Mouse (Mus musculus): ENCODE results near the gene Lrfn3. TPM values are rescaled to one million over a fixed set of nuclear protein-coding genes. Genes with fewer than 3 reads are reported as not detected.

The Lrfn3 gene
- 1.1 TPM for polyA plus RNA-seq (2014; fragmentation: Illumina TruSeq; extraction: RNeasy Lipid Tissue Mini Kit (QIAGEN cat#74804); ENCODE audit: low read depth, low replicate concordance)

DNA sequence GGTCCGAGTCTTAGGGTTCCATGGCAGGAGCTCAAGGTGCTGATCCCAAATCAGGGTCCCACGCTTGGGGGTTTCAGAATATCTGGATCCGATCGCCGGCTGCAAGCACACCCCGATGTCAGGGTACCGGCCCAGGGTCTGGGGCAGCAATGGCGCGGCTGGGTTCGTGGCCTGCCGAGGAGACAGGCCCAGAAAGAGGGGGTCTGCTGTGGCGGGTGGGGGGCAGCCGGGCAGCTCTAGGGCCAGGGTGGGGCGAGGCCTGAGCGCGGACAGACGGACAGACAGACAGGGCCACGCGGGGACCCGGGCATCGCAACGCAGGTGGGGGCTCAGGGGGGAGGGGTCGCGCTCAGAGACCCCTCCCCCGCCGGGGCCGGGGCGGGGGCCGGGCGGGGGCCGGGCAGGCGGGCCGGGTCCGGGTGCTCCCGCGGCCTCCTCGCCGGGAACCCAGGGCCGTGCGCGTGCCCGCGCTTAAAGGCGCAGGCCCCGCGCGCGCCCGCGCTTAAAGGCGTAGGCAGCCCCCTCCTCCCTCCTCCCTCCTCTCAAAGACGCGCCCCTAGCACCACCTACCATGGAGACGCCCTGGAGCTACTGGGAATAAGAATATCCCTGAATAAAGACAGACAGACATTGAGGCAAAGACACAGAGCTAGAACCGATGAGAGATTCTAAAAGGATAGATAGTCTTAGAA lies at the start of gene Lrfn3:
Gene Lrfn3 (minus strand): TSS at position 121 of the 692 bp plus-strand sequence.

GRCm38 (mm10) chr7:30323795-30324194 lies 38.8 kb downstream of the Lrfn3 start, which contains the start of gene Sdhaf1:
TSS of gene Sdhaf1 (minus strand) at chr7:30323895.

DNA sequence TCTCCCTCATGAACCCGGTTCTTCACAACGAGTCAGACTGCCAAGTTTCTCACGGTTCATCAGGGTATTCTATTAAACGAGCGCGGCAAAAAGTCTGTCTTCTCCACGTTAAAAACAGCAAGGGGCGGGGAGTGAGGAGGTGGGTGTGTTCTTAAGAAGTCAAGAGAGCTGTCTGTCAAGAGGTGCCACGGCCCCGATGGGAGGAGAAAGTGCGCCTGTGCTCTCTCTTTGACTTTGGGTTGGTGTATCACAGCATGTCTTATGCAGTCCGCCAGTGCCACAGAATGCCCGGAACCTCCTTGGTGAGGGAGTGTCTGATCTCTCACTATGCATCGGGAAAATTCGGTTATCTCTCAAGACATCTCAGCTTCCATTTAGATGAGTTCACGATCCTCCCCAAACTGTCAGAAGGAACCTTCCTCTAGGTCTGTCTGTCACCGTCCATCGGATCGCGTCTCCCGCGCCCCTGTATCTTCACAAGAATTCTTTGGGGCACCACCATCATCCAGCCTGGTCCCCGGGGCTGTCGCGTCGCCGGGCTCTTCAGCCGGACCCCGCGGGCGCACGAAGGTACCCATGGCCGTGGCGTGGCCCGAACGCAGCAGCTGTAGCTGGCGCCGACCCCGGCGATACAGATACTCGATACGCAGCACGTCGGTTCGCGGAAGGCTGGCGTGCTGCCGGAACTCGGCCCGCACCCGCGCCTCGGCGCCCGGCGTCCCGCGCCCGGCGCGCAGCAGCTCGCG lies 40.9 kb downstream of the Lrfn3 start, which contains the start of gene E130208F15Rik:
Gene E130208F15Rik (plus strand): TSS at position 202 of the 746 bp plus-strand sequence.

GRCm38 (mm10) chr7:30314721-30315155 lies 47.8 kb downstream of the Lrfn3 start, which contains the start of gene Syne4:
TSS of gene Syne4 (plus strand) at chr7:30314807.

DNA sequence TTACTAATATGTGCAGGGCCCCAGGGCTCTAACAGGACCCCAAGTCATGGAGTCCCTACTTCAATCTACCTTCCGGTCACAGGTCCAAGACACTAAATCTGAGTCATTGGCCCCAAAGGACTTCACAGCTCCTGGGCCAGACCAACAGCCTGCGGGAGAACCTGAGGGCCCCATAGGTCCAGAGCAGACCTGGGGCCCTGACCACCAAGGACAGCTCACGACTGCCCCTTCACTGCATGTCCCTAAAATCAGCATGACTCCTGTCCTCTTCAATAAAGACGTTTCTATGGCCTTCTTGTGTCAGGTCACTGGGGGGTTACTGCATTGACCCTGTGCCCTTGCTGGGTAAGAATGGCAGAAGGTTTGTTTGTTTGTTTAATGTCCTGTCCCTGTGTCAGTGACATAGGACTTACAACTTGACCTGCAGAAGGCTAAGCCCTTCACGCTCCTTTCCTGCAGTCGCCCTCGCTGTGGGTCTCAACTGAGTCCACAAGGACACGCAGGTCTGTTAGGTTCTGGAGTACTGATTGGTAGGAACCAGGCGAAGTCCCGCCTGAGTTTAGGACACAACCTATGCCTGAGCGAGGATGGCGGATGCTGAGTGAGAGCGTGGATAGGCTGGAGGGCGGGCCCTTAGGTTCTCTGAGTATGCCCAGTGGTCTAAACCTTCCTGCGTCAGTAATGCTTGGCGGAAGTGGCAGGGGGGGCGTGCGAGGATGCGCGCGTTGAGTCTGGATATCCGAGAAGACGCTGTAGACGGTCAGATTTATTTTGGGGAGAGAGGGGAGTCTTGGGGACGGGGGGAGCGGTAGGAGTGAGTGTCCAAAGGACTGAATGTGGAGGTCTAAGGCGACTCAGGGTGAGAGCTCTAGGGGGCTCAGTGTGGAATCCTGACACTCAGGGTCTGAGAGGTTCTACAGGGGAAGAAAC lies 54.2 kb downstream of the Lrfn3 start, which contains the start of gene Alkbh6:
Gene Alkbh6 (plus strand): TSS at position 642 of the 930 bp plus-strand sequence.

Other genes with a start within 250 kb of the Lrfn3 start
- 1.6 TPM for gene Zfp382, start 240.8 kb downstream of the Lrfn3 start, polyA plus RNA-seq (2014; fragmentation: Illumina TruSeq; extraction: RNeasy Lipid Tissue Mini Kit (QIAGEN cat#74804); ENCODE audit: low read depth, low replicate concordance)
- 26.8 TPM for gene Zfp146, start 193.0 kb downstream of the Lrfn3 start, polyA plus RNA-seq (2014; fragmentation: Illumina TruSeq; extraction: RNeasy Lipid Tissue Mini Kit (QIAGEN cat#74804); ENCODE audit: low read depth, low replicate concordance)
- 4,592 TPM for gene Cox7a1, start 178.6 kb downstream of the Lrfn3 start, polyA plus RNA-seq (2014; fragmentation: Illumina TruSeq; extraction: RNeasy Lipid Tissue Mini Kit (QIAGEN cat#74804); ENCODE audit: low read depth, low replicate concordance)
- gene Capns1, start 164.0 kb downstream of the Lrfn3 start, polyA plus RNA-seq (2014; fragmentation: Illumina TruSeq; extraction: RNeasy Lipid Tissue Mini Kit (QIAGEN cat#74804); ENCODE audit: low read depth, low replicate concordance): 372 TPM
- gene Polr2i, start 130.8 kb downstream of the Lrfn3 start, polyA plus RNA-seq (2014; fragmentation: Illumina TruSeq; extraction: RNeasy Lipid Tissue Mini Kit (QIAGEN cat#74804); ENCODE audit: low read depth, low replicate concordance): 59.9 TPM
- gene Tbcb, start 130.5 kb downstream of the Lrfn3 start, polyA plus RNA-seq (2014; fragmentation: Illumina TruSeq; extraction: RNeasy Lipid Tissue Mini Kit (QIAGEN cat#74804); ENCODE audit: low read depth, low replicate concordance): 58.8 TPM
- gene Ovol3, start 127.0 kb downstream of the Lrfn3 start, polyA plus RNA-seq (2014; fragmentation: Illumina TruSeq; extraction: RNeasy Lipid Tissue Mini Kit (QIAGEN cat#74804); ENCODE audit: low read depth, low replicate concordance): not detected
- not detected for gene Thap8, start 82.7 kb downstream of the Lrfn3 start, polyA plus RNA-seq (2014; fragmentation: Illumina TruSeq; extraction: RNeasy Lipid Tissue Mini Kit (QIAGEN cat#74804); ENCODE audit: low read depth, low replicate concordance)
- gene Wdr62, start 82.4 kb downstream of the Lrfn3 start, polyA plus RNA-seq (2014; fragmentation: Illumina TruSeq; extraction: RNeasy Lipid Tissue Mini Kit (QIAGEN cat#74804); ENCODE audit: low read depth, low replicate concordance): 2.4 TPM
- 11.7 TPM for gene Clip3, start 71.0 kb downstream of the Lrfn3 start, polyA plus RNA-seq (2014; fragmentation: Illumina TruSeq; extraction: RNeasy Lipid Tissue Mini Kit (QIAGEN cat#74804); ENCODE audit: low read depth, low replicate concordance)
- gene Alkbh6, start 54.1 kb downstream of the Lrfn3 start, polyA plus RNA-seq (2014; fragmentation: Illumina TruSeq; extraction: RNeasy Lipid Tissue Mini Kit (QIAGEN cat#74804); ENCODE audit: low read depth, low replicate concordance): 29.2 TPM
- 2.5 TPM for gene Syne4, start 48.0 kb downstream of the Lrfn3 start, polyA plus RNA-seq (2014; fragmentation: Illumina TruSeq; extraction: RNeasy Lipid Tissue Mini Kit (QIAGEN cat#74804); ENCODE audit: low read depth, low replicate concordance)
- gene E130208F15Rik, start 41.0 kb downstream of the Lrfn3 start, polyA plus RNA-seq (2014; fragmentation: Illumina TruSeq; extraction: RNeasy Lipid Tissue Mini Kit (QIAGEN cat#74804); ENCODE audit: low read depth, low replicate concordance): 0.42 TPM
- 14.0 TPM for gene Sdhaf1, start 38.9 kb downstream of the Lrfn3 start, polyA plus RNA-seq (2014; fragmentation: Illumina TruSeq; extraction: RNeasy Lipid Tissue Mini Kit (QIAGEN cat#74804); ENCODE audit: low read depth, low replicate concordance)
- gene Tyrobp, start 51.0 kb upstream of the Lrfn3 start, polyA plus RNA-seq (2014; fragmentation: Illumina TruSeq; extraction: RNeasy Lipid Tissue Mini Kit (QIAGEN cat#74804); ENCODE audit: low read depth, low replicate concordance): 38.2 TPM
- gene Hcst, start 57.1 kb upstream of the Lrfn3 start, polyA plus RNA-seq (2014; fragmentation: Illumina TruSeq; extraction: RNeasy Lipid Tissue Mini Kit (QIAGEN cat#74804); ENCODE audit: low read depth, low replicate concordance): not detected
- gene Nfkbid, start 59.0 kb upstream of the Lrfn3 start, polyA plus RNA-seq (2014; fragmentation: Illumina TruSeq; extraction: RNeasy Lipid Tissue Mini Kit (QIAGEN cat#74804); ENCODE audit: low read depth, low replicate concordance): 0.50 TPM
- 3.1 TPM for gene Aplp1, start 82.8 kb upstream of the Lrfn3 start, polyA plus RNA-seq (2014; fragmentation: Illumina TruSeq; extraction: RNeasy Lipid Tissue Mini Kit (QIAGEN cat#74804); ENCODE audit: low read depth, low replicate concordance)
- not detected for gene Kirrel2, start 94.9 kb upstream of the Lrfn3 start, polyA plus RNA-seq (2014; fragmentation: Illumina TruSeq; extraction: RNeasy Lipid Tissue Mini Kit (QIAGEN cat#74804); ENCODE audit: low read depth, low replicate concordance)
- not detected for gene Nphs1, start 95.5 kb upstream of the Lrfn3 start, polyA plus RNA-seq (2014; fragmentation: Illumina TruSeq; extraction: RNeasy Lipid Tissue Mini Kit (QIAGEN cat#74804); ENCODE audit: low read depth, low replicate concordance)
- not detected for gene Prodh2, start 130.8 kb upstream of the Lrfn3 start, polyA plus RNA-seq (2014; fragmentation: Illumina TruSeq; extraction: RNeasy Lipid Tissue Mini Kit (QIAGEN cat#74804); ENCODE audit: low read depth, low replicate concordance)
- 1.1 TPM for gene Arhgap33, start 172.3 kb upstream of the Lrfn3 start, polyA plus RNA-seq (2014; fragmentation: Illumina TruSeq; extraction: RNeasy Lipid Tissue Mini Kit (QIAGEN cat#74804); ENCODE audit: low read depth, low replicate concordance)
- 945 TPM for gene Hspb6, start 189.4 kb upstream of the Lrfn3 start, polyA plus RNA-seq (2014; fragmentation: Illumina TruSeq; extraction: RNeasy Lipid Tissue Mini Kit (QIAGEN cat#74804); ENCODE audit: low read depth, low replicate concordance)
- gene Proser3, start 189.5 kb upstream of the Lrfn3 start, polyA plus RNA-seq (2014; fragmentation: Illumina TruSeq; extraction: RNeasy Lipid Tissue Mini Kit (QIAGEN cat#74804); ENCODE audit: low read depth, low replicate concordance): 3.8 TPM
- gene Lin37, start 197.1 kb upstream of the Lrfn3 start, polyA plus RNA-seq (2014; fragmentation: Illumina TruSeq; extraction: RNeasy Lipid Tissue Mini Kit (QIAGEN cat#74804); ENCODE audit: low read depth, low replicate concordance): 17.8 TPM
- gene U2af1l4, start 200.5 kb upstream of the Lrfn3 start, polyA plus RNA-seq (2014; fragmentation: Illumina TruSeq; extraction: RNeasy Lipid Tissue Mini Kit (QIAGEN cat#74804); ENCODE audit: low read depth, low replicate concordance): 64.0 TPM
- gene Gm49396, start 200.6 kb upstream of the Lrfn3 start, polyA plus RNA-seq (2014; fragmentation: Illumina TruSeq; extraction: RNeasy Lipid Tissue Mini Kit (QIAGEN cat#74804); ENCODE audit: low read depth, low replicate concordance): 8.0 TPM
- 106 TPM for gene Psenen, start 200.9 kb upstream of the Lrfn3 start, polyA plus RNA-seq (2014; fragmentation: Illumina TruSeq; extraction: RNeasy Lipid Tissue Mini Kit (QIAGEN cat#74804); ENCODE audit: low read depth, low replicate concordance)
- gene Igflr1, start 202.7 kb upstream of the Lrfn3 start, polyA plus RNA-seq (2014; fragmentation: Illumina TruSeq; extraction: RNeasy Lipid Tissue Mini Kit (QIAGEN cat#74804); ENCODE audit: low read depth, low replicate concordance): not detected
- 16.4 TPM for gene Kmt2b, start 226.0 kb upstream of the Lrfn3 start, polyA plus RNA-seq (2014; fragmentation: Illumina TruSeq; extraction: RNeasy Lipid Tissue Mini Kit (QIAGEN cat#74804); ENCODE audit: low read depth, low replicate concordance)
- not detected for gene Zbtb32, start 236.1 kb upstream of the Lrfn3 start, polyA plus RNA-seq (2014; fragmentation: Illumina TruSeq; extraction: RNeasy Lipid Tissue Mini Kit (QIAGEN cat#74804); ENCODE audit: low read depth, low replicate concordance)